Mouse (Mus musculus) liver, embryonic 14.5 days (tissue): ENCODE measurements at regions not wholly inside any gene's neighbourhood (a gene's known extent, or its start where the extent isn't known, plus 50 kb on each side); places are given as distances from the start of the nearest gene placed in this dataset.

Source experiments
- ATAC-seq: fragments of 200-750 bp; cut with Nextera tagmentation; 2 replicates; pipeline ENCODE4 v1.8.0; 2017; ENCODE audit warnings: moderate number of reproducible peaks, mild to moderate bottlenecking, moderate library complexity; ENCODE audit not compliant: insufficient read depth
- DNase-seq, 3 experiments: peaks; one replicate each; pipeline ENCODE4 v3.0.0-alpha.2; 2012 to 2013; ENCODE audit warnings: low read depth in 3 of 3, low spot score in 3 of 3
- H3K27ac ChIP-seq: fragments of 300-500 bp; sonication (generic); 2 replicates; pipeline ENCODE4 v1.5.1; 2014; ENCODE audit warnings: moderate library complexity, mild to moderate bottlenecking, control low read depth, inconsistent platforms
- H3K27me3 ChIP-seq: fragments of 300-500 bp; sonication (generic); 2 replicates; pipeline ENCODE4 v1.6.1; 2014; ENCODE audit warnings: mild to moderate bottlenecking, low read length, moderate library complexity; ENCODE audit not compliant: control insufficient read depth, insufficient read depth
- H3K36me3 ChIP-seq: fragments of 300-500 bp; sonication (generic); replicated peaks from 2 replicates; pipeline ENCODE4 v1.6.1; 2014; ENCODE audit warnings: low read depth; ENCODE audit not compliant: control insufficient read depth, insufficient read depth
- H3K4me1 ChIP-seq, 2 experiments: fragments of 200-500 bp in 1 of 2; fragments of 300-500 bp in 1 of 2; sonication (generic) in 1 of 2; replicated peaks; 2 replicates each; pipeline ENCODE4 v1.6.1; 2012 to 2014; ENCODE audit warnings: antibody characterized with exemption in 1 of 2, inconsistent platforms in 1 of 2, low read length in 1 of 2; ENCODE audit not compliant: control insufficient read depth in 2 of 2, insufficient read depth in 2 of 2
- H3K4me2 ChIP-seq: fragments of 300-500 bp; sonication (generic); 2 replicates; pipeline ENCODE4 v1.6.1; 2014; ENCODE audit warnings: low read depth, mild to moderate bottlenecking, control low read depth, moderate library complexity
- H3K4me3 ChIP-seq, 2 experiments: fragments of 200-500 bp in 1 of 2; fragments of 300-500 bp in 1 of 2; sonication (generic) in 1 of 2; 2 replicates each; pipeline ENCODE4 v1.5.1; 2012 to 2014; ENCODE audit warnings: low read depth in 2 of 2, low read length in 2 of 2, mild to moderate bottlenecking in 2 of 2, control low read depth in 1 of 2, inconsistent platforms in 1 of 2, moderate library complexity in 1 of 2; ENCODE audit not compliant: insufficient read depth in 1 of 2
- H3K9ac ChIP-seq: fragments of 300-500 bp; sonication (generic); replicated peaks from 2 replicates; pipeline ENCODE4 v1.6.1; 2014; ENCODE audit warnings: mild to moderate bottlenecking, control low read depth, moderate library complexity
- H3K9me3 ChIP-seq: fragments of 300-500 bp; sonication (generic); 2 replicates; pipeline ENCODE4 v1.6.1; 2016; ENCODE audit warnings: low read length, mixed read lengths; ENCODE audit not compliant: control insufficient read depth
- CTCF ChIP-seq: IDR thresholded peaks from 2 replicates; pipeline ENCODE4 v1.5.1; 2016; ENCODE audit warnings: antibody characterized with exemption, low read depth, control low read depth
- EP300 ChIP-seq: IDR thresholded peaks from 2 replicates; pipeline ENCODE4 v1.6.1; 2016; ENCODE audit warnings: antibody characterized with exemption, low read depth
- WGBS: fragments of 180-500 bp; shearing (Covaris S2); extraction: QIAGEN DNeasy Blood & Tissue Kit; methylation state at CpG from one replicate; pipeline ENCODE4 v1.1.7; 2014; ENCODE audit not compliant: insufficient replicate concordance; 5-methylcytosine and 5-hydroxymethylcytosine counted together

DNA sequence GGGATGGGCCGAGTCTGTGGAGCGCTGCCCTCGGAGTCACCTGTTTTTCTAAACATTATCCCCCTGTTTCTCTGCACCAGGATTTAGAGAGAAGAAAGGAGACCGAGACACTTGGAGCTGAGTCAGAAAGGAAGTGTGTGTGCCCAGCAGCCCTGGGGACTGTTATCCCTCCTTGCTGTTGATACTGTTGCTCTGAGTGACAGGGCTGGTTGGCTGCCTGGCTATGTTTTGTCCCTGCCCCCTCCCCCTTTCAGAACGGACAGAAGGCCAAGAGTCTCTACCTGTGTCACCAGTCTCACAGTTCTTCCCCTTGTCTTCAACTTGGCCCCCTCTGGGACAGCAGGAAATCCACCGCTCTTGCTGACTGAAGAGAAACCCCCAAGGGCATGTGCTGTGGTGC, 93.4 kb upstream of the Zfp703 start:
- TF ChIP-seq EP300 (no peak), CTCF (no peak)
- H3K4me2 ChIP-seq = no peak overlapping the region
- no peaks in the 10 kb centered on the region for H3K36me3 ChIP-seq
- ATAC-seq = no peak
- H3K27ac ChIP-seq = no peak overlapping the region
- H3K9me3 ChIP-seq = no peaks in the 10 kb centered on the region
- no peak overlapping the region for H3K4me3 ChIP-seq
- DNase-seq = no peak
- no peak overlapping the region for H3K9ac ChIP-seq
- H3K27me3 ChIP-seq = no peaks in the 10 kb centered on the region
- WGBS = 40% methylated on average over 6 of the region's 6 CpGs
- H3K4me1 ChIP-seq = no peaks in the 10 kb centered on the region

- no peak for TF ChIP-seq CTCF
- no peak for TF ChIP-seq EP300
- no peak for DNase-seq
- H3K9me3 ChIP-seq = no peaks in the 10 kb centered on the region
- WGBS = 65% methylated on average over 13 of the region's 13 CpGs
- H3K4me1 ChIP-seq = no peaks in the 10 kb centered on the region
- no peak for ATAC-seq
- no peaks in the 10 kb centered on the region for H3K27me3 ChIP-seq
- H3K4me2 ChIP-seq = no peak overlapping the region
- H3K4me3 ChIP-seq = no peak overlapping the region
- H3K27ac ChIP-seq = no peak overlapping the region
- no peaks in the 10 kb centered on the region for H3K36me3 ChIP-seq
- H3K9ac ChIP-seq = no peak overlapping the region
Observed at GRCm38 (mm10) chr8:26884350-26884749, 92.8 kb upstream of the Zfp703 start.

DNA sequence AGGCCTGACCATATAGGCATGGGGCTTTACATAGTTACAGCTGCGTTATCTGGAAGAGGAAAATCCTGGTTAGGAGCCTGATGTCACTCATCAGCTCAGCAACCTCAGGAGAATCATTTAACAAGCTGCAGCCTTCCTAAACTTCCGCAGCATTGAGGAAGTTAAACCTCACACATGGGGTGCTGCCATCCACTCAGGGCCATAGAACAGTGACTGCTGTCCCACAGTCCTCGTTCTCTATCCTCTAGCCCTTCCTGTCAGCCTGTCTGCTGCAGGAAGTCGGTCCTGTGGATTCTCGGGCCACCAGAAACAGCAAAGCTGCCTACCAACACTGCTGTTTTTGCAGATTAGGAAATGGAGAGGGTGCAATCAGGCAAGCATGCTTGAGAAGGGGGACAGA, 91.8 kb upstream of the Zfp703 start:
- DNase-seq = no peak
- H3K9me3 ChIP-seq = no peaks in the 10 kb centered on the region
- no peaks in the 10 kb centered on the region for H3K4me1 ChIP-seq
- H3K4me3 ChIP-seq = no peak overlapping the region
- H3K27ac ChIP-seq = no peak overlapping the region
- no peaks in the 10 kb centered on the region for H3K27me3 ChIP-seq
- no peaks in the 10 kb centered on the region for H3K36me3 ChIP-seq
- no peak for ATAC-seq
- WGBS = 21% methylated on average over 5 of the region's 5 CpGs
- TF ChIP-seq EP300 (no peak), CTCF (no peak)
- no peak overlapping the region for H3K4me2 ChIP-seq
- H3K9ac ChIP-seq = no peak overlapping the region

DNA sequence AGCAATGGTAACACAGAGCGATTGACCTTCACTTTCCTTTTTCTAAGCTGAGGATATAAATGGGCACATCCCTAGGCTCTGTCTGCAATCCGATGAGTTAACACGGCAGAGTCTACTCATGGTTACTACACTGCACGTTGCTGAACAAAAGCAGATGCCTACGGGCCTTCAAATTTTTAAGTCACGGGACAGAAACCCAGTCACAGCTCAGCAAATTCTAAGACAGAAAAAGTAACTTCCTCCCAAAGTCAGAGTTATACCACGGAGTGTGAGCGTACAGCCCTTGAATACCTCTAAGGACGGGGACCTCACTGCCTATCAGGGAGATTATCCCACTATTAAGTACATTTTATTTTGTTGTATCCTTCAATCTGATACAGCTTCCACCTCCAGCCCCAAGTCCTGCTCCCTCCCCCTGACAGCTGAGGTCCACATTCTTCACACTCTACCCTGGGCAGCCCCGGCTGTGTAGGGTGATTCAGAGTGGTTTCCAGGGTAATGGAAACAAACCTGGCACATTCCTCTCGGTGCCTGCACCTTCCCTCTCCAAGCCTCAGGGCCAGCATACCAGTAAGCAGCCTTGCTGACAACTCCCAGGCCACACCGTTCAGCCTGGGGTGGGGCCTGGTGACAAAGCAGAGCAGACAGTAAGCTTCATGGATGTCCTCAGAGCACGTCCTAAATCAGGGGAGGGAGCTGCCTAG, 90.2 kb upstream of the Zfp703 start:
- H3K36me3 ChIP-seq = no peaks in the 10 kb centered on the region
- no peak overlapping the region for H3K4me3 ChIP-seq
- no peak overlapping the region for H3K27ac ChIP-seq
- WGBS = 68% methylated on average over 13 of the region's 13 CpGs
- no peak for ATAC-seq
- TF ChIP-seq EP300 (no peak), CTCF (no peak)
- no peaks in the 10 kb centered on the region for H3K9me3 ChIP-seq
- DNase-seq = no peak
- no peak overlapping the region for H3K4me2 ChIP-seq
- H3K9ac ChIP-seq = no peak overlapping the region
- H3K27me3 ChIP-seq = no peaks in the 10 kb centered on the region
- H3K4me1 ChIP-seq = no peaks in the 10 kb centered on the region

GRCm38 (mm10) chr8:26887551-26887950, 89.6 kb upstream of the Zfp703 start:
- Histone ChIP-seq H3K4me2 (no peak overlapping the region), H3K27me3 (no peaks in the 10 kb centered on the region), H3K4me1 (no peaks in the 10 kb centered on the region), H3K9ac (no peak overlapping the region), H3K27ac (no peak overlapping the region), H3K36me3 (no peaks in the 10 kb centered on the region), H3K9me3 (no peaks in the 10 kb centered on the region), H3K4me3 (no peak overlapping the region)
- 46% methylated on average over 5 of the region's 5 CpGs for WGBS
- DNase-seq (no peak), ATAC-seq (no peak)
- TF ChIP-seq CTCF = no peak
